Mouse (Mus musculus): Measurements from ENCODE around the gene Rasal2.

GRCm38 (mm10) chr1:157168891-157169290, 243.5 kb downstream of the Rasal2 start:
- TF ChIP-seq POLR2A (IDR thresholded peaks at IDR 0.05; ENCODE audit: insufficient read depth, low read depth, low read length) (no peak), CTCF (IDR thresholded peaks at IDR 0.05) (no peak), EP300 (IDR thresholded peaks at IDR 0.05; ENCODE audit: insufficient read depth, low read depth, low read length) (no peak)

Data from heart, adult 2 months (tissue).